Mouse (Mus musculus): ENCODE results near the gene Scd3.
A peak's percentile ranks its signal among the peaks of the same experiment; 100 is the strongest.
"Not testable (repeated sequence)": the region's sequence is repeated elsewhere in the genome, so short reads cannot be mapped to it uniquely, and the experiment has no call there.

Scd3 gene

GRCm38 (mm10) chr19:44267499-44268002, 64.5 kb downstream of the Scd3 start:
- DNase-seq (ENCODE audit: low read depth, low spot score) = no peak

GRCm38 (mm10) chr19:44273711-44274110, 70.6 kb downstream of the Scd3 start:
- no peak for DNase-seq (ENCODE audit: low read depth, low spot score)

- no peak for DNase-seq (ENCODE audit: low read depth, low spot score)
These were observed 71.4 kb downstream of the Scd3 start for GRCm38 (mm10) chr19:44274452-44274851.

- no peak for DNase-seq (ENCODE audit: low read depth, low spot score)
These were observed 72.3 kb downstream of the Scd3 start for GRCm38 (mm10) chr19:44275418-44275817.

GRCm38 (mm10) chr19:44276861-44277260, 73.8 kb downstream of the Scd3 start:
- no peak for DNase-seq (ENCODE audit: low read depth, low spot score)

DNA sequence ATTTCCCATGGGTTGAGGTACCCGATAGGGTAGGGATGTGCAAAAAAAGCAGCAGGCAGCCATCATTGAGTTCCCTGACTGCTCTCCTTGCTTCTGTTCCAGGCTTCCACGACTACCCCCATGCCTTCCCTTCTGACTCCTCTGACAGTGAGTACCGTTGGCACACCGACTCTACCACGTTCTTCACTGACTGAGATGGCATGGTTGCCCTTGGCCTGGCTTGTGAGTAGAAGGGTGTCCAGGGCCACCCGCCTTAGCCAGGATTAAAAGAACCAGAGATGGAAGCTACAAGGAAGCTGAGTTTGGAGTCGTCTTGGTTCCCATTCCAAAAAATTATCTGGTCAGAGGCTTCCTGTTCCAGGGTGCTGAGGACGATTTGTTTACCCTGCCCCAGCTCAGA, 74.9 kb downstream of the Scd3 start:
- DNase-seq (ENCODE audit: low read depth, low spot score) = no peak

DNA sequence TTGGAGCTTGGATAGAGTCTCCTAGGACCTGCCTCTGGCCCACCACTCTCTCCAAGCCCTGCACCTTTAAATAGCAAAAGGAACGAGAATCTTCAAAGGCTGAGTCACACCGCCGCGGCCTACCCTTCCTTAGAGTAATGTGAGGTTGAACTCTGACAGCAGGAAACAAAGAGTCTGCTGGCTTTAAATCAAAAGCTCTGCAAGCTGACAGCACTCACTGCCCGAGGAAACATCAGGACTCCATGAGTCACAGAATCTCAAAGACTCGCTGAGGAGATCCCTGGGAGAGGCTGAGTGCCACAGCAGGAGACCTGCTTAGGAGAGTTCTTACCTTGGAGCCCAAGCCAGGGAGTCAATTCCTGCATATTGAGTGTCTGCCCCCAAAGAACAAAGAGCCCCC, 77.7 kb downstream of the Scd3 start:
- DNase-seq (ENCODE audit: low read depth, low spot score) = no peak

DNA sequence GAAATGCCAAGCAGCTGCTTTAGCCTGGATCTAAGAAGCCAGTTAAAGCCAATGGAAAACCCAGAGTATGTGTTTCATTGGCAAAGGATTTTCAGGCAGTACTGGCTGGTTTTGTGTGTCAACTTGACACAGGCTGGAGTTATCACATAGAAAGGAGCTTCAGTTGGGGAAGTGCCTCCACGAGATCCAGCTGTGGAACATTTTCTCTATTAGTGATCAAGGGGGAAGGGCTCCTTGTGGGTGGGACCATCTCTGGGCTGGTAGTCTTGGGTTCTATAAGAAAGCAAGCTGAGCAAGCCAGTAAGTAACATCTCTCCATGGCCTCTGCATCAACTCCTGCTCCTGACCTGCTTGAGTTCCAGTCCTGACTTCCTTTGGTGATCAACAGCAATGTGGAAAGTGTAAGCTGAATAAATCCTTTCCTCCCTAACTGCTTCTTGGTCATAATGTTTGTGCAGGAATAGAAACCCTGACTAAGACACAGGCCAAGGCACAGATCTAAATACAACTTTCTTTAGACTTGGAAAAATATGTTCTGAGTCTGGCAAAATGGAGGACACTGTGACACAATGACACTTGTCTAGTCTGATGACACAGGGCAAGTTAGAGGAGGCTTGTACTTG, 78.9 kb downstream of the Scd3 start:
- DNase-seq (ENCODE audit: low read depth, low spot score) = not testable (repeated sequence)

GRCm38 (mm10) chr19:44282534-44283156, 79.6 kb downstream of the Scd3 start:
- DNase-seq (ENCODE audit: low read depth, low spot score) = no peak

DNA sequence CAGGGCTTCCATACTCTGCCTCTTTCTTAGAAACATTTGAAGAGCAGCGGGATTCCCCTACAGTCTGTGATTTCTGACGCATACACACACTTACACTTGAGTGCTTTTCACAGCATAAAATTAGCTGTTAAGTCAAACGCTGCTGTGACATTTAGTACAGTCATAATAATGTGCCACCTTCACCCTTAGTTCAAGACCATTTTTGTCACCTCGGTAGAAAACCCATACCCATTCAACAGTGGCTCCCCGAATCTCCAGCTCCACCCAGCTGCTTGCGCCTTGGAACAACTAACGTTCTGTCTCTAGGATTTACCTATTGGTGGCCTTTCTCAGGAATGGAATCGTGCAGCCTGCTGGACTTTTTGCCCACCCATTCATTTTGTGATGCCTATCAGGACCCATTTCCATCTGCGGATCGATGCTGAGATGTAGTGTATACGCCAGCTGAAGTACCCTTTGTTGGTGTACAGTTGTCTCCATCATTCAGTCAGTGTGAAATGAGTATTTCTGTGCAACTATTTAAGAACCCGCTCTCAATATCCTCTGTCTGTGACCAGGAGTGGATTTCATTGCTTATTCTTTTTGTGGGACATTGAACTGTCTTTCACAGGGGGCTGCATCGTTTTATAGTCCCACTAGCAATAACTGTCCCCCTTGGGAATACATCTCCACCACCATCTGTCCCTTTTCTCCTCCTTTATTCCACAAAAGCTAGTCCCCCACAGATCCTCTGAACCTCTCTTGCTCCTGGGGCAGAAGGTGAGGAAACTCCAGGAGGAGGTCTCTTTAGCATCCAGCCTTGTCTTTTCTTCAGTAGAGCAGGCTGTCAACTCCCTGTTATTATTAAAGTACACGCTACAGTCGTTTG, 80.3 kb downstream of the Scd3 start:
- DNase-seq (ENCODE audit: low read depth, low spot score) = no peak

- DNase-seq (ENCODE audit: low read depth, low spot score) = peak; percentile 91
These were observed 81.1 kb downstream of the Scd3 start for GRCm38 (mm10) chr19:44284025-44284695.

- DNase-seq (ENCODE audit: low read depth, low spot score) = no peak
These were observed 81.7 kb downstream of the Scd3 start for GRCm38 (mm10) chr19:44284723-44285122.

DNA sequence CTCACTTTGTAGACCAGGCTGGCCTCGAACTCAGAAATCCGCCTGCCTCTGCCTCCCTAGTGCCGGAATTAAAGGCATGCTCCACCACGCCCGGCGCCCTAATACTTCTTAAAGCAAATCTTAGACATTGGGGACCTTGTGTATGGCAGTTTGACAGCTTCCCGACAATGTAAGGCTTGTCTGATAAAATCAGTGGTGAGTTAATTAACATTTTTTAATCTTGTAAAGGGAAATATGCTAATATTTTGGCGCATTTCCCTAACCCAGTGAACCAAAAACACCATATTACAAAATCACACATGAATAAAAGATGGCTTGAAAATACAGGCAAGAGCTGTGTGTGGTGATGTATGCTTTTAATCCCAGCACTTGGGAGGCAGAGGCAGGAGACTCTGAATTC, 82.5 kb downstream of the Scd3 start:
- no peak for DNase-seq (ENCODE audit: low read depth, low spot score)

- DNase-seq (ENCODE audit: low read depth, low spot score) = no peak
These were observed 83.0 kb downstream of the Scd3 start for GRCm38 (mm10) chr19:44286109-44286508.

GRCm38 (mm10) chr19:44287415-44288110, 84.5 kb downstream of the Scd3 start:
- no peak for DNase-seq (ENCODE audit: low read depth, low spot score)

GRCm38 (mm10) chr19:44292083-44292482, 89.0 kb downstream of the Scd3 start:
- DNase-seq (ENCODE audit: low read depth, low spot score) = no peak

DNA sequence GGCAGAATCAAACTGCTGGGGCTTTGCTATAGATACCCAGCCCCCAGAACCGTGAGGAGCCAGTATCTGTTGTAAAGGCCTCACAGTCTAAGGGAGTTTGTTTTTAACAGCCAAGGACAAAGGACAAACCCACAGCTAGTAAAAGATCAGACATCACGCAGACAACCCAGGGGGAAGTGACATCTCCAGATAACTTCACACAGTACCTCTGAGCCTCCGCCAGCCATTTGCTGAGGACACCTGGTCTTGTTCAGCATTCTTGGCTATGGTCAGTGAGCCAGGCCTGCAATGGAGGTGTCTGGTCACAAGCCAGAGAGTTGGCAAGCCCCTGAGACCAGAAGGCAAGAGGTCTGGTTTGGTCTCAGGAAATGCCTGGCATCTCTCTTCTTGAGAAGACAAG, 89.4 kb downstream of the Scd3 start:
- DNase-seq (ENCODE audit: low read depth, low spot score) = no peak

DNA sequence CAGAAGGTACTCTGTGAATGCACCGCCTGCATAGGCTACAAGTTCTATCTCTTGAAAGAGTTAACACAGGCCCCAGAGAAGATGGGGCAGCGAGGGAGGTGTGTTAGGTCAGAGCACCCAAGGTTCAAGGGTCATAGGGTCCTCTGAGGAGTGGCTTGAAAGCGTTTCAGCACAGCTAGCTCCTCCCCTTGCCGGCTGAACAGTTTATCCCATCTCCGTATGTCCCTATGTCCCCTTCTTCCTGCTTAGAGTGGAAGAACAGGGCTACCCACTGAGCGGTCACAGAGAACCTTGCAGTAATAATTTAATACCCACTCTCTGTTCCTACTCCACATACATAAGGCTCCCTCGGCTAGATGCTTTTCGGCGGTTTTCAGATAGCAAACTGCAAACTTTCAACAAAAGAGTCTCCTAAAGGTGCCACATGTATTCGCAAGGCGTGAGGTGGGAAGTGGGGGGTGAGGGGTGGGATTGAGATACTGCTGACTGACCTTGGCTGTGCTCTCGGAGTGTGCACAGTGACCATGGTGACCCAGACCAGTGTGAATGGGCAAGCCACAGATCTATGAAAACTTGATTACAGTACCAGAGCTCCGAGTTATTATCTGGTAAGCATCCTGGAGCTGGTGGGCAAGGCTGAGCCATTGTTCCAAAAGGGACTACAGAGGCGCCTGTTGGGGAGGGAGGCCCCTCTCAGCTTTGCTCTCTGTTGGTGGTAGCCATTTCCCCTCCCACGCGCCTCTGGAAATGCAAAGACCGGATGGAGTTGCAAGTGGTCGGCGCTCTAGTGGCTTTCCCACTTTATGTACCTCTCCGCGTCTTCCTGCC, 90.1 kb downstream of the Scd3 start, which contains the start of gene Scd2:
Gene Scd2, plus strand, starts transcription at position 734 of the 828 bp plus-strand sequence.
- no peak for DNase-seq (ENCODE audit: low read depth, low spot score)

All from brain, embryonic 18.5 days (tissue).